Mouse (Mus musculus) MEL (cell line): ENCODE results near the gene Dusp12.

Experiments used
- CHD2 ChIP-seq: IDR thresholded peaks from 2 replicates; pipeline ENCODE4 v1.6.1; 2011; ENCODE audit warnings: low read length, improper control_type of control experiment
- CTCF ChIP-seq, 3 experiments: IDR thresholded peaks in 2 of 3; conservative IDR thresholded peaks in 1 of 3; 2 replicates each; pipeline ENCODE4 v1.5.1; 2011 to 2012; ENCODE audit warnings: low read length in 3 of 3, low read depth in 2 of 3, mild to moderate bottlenecking in 2 of 3, improper control_type of control experiment in 1 of 3, inconsistent platforms in 1 of 3, mixed read lengths in 1 of 3, moderate library complexity in 1 of 3; ENCODE audit not compliant: control insufficient read depth in 1 of 3, insufficient read depth in 1 of 3, poor library complexity in 1 of 3, severe bottlenecking in 1 of 3
- EP300 ChIP-seq, 2 experiments: IDR thresholded peaks; 2 replicates each; pipeline ENCODE4 v1.6.1; 2011; ENCODE audit warnings: improper control_type of control experiment in 2 of 2, low read length in 2 of 2, low read depth in 1 of 2, mild to moderate bottlenecking in 1 of 2
- GATA1 ChIP-seq: IDR thresholded peaks from 2 replicates; pipeline ENCODE4 v1.6.1; 2011; ENCODE audit warnings: low read depth, low read length, improper control_type of control experiment
- NELFE ChIP-seq: IDR thresholded peaks from 2 replicates; pipeline ENCODE4 v1.6.1; 2011; ENCODE audit warnings: low read depth, low read length, improper control_type of control experiment
- POLR2A ChIP-seq, 2 experiments: IDR thresholded peaks; 2 replicates each; pipeline ENCODE4 v1.6.1; 2011 to 2012; ENCODE audit warnings: low read length in 2 of 2, mild to moderate bottlenecking in 2 of 2, control low read depth in 1 of 2, improper control_type of control experiment in 1 of 2, low read depth in 1 of 2, moderate library complexity in 1 of 2; ENCODE audit not compliant: control insufficient read depth in 1 of 2, insufficient read depth in 1 of 2, poor library complexity in 1 of 2
- SMC3 ChIP-seq: IDR thresholded peaks from 2 replicates; pipeline ENCODE4 v1.6.1; 2011; ENCODE audit warnings: low read depth, low read length, improper control_type of control experiment
- ZKSCAN1 ChIP-seq: IDR thresholded peaks from 2 replicates; pipeline ENCODE4 v1.6.1; 2012; ENCODE audit warnings: low read depth, mild to moderate bottlenecking, inconsistent platforms, low read length, improper control_type of control experiment, moderate library complexity

- TF ChIP-seq ZKSCAN1 (no peak), POLR2A (IDR thresholded peaks at IDR 0.05; ENCODE audit: control insufficient read depth in 1 of 2, insufficient read depth in 1 of 2, low read depth in 1 of 2, low read length in 2 of 2, poor library complexity in 1 of 2) (no peak), CTCF (IDR thresholded peaks at IDR 0.05 in 2 of 3, conservative IDR thresholded peaks at IDR 0.05 in 1 of 3; ENCODE audit: control insufficient read depth in 1 of 3, insufficient read depth in 1 of 3, low read depth in 2 of 3, low read length in 3 of 3, poor library complexity in 1 of 3, severe bottlenecking in 1 of 3) (no peak), CHD2 (no peak), NELFE (no peak), SMC3 (no peak), GATA1 (no peak), EP300 (IDR thresholded peaks at IDR 0.05; ENCODE audit: low read depth in 1 of 2, low read length in 2 of 2) (no peak)
These were observed 8.4 kb downstream of the Dusp12 start for GRCm38 (mm10) chr1:170876906-170877305.
